Mouse (Mus musculus) erythroid progenitor cell, adult 5-6 weeks (primary cell): Measurements from ENCODE around the gene Igsf10. TPM values are rescaled to one million over a fixed set of nuclear protein-coding genes. Genes with fewer than 3 reads are reported as not detected.

Experiments used
- ATAC-seq: replicated peaks from 2 replicates; pipeline ENCODE4 v1.8.0; 2016; ENCODE audit warnings: moderate number of reproducible peaks, mild to moderate bottlenecking, moderate TSS enrichment, inconsistent platforms; ENCODE audit not compliant: poor library complexity, low FRiP score, severe bottlenecking
- total RNA-seq, 2 experiments: library from RNA; stranded (forward) in 1 of 2; stranded (reverse) in 1 of 2; fragments of 150-400 nt in 1 of 2; fragments of 186-747, 209-891 nt in 1 of 2; gene quantifications; 2 replicates each; pipeline versions ENCODE4 v1.2.3 to v1.2.4; 2015 to 2017; ENCODE audit warnings: low replicate concordance in 2 of 2

Gene Igsf10
- total RNA-seq, 2 experiments from 2014 or later: not detected

- ATAC-seq: no peak
Measured at GRCm38 (mm10) chr3:59295699-59296562, 48.3 kb downstream of the Igsf10 start.

DNA sequence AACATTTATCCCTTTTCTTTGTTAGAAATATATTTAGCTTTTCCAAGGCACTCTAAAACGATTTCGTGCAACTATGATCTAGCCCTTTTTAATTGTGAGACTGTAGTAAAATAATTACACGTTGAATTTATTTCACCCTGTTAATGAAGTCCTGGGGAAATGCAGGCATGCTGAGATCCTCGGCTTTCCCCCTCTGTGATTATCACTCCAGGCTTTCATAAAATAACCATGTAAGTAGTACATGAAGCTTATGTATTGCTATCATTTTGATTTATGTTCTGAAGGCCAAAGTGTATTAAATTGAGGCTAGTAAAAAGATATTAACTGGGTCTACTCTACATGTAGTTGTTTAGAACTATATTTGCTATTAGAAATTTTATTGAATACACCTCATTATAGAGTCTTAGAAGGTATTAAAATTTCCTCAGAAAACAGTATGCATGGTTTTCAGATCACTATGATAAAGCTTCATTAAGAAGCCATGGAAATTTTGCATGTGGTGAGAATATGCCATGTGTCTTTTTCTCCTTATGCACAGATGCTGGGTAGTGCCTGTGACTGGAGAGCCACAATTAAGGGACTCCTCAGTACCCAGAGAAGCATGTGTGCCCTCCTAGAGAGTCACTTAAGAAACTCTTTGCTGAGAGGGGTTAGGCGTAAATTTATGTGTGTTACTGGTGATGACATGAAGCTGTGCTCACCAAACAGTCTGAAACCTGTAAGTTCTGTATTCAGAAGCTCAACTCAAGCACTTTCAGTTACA, 50.6 kb downstream of the Igsf10 start:
- ATAC-seq: no peak

GRCm38 (mm10) chr3:59290551-59290950, 53.6 kb downstream of the Igsf10 start:
- no peak for ATAC-seq

- no peak for ATAC-seq
Measured at GRCm38 (mm10) chr3:59278620-59279019, 65.6 kb downstream of the Igsf10 start.

- no peak for ATAC-seq
Measured at GRCm38 (mm10) chr3:59278254-59278533, 66.0 kb downstream of the Igsf10 start.

GRCm38 (mm10) chr3:59277502-59278253, 66.5 kb downstream of the Igsf10 start:
- ATAC-seq: no peak

GRCm38 (mm10) chr3:59270811-59271210, 73.4 kb downstream of the Igsf10 start:
- no peak for ATAC-seq

Other genes starting within 250 kb of the Igsf10 start
- gene Gpr171, start 242.6 kb downstream of the Igsf10 start, total RNA-seq (2015; ENCODE audit: low replicate concordance): 4.3 and 5.9 TPM in 2 replicates
- 0.38 and 2.3 TPM in 2 replicates for gene Gpr171, start 242.6 kb downstream of the Igsf10 start, total RNA-seq (2017; ENCODE audit: low replicate concordance)
- gene P2ry14, start 190.8 kb downstream of the Igsf10 start, total RNA-seq (2015; ENCODE audit: low replicate concordance): 4.6 TPM in 1 of 2 replicates, not detected in the other
- 2.1 TPM in 1 of 2 replicates, not detected in the other for gene P2ry14, start 190.8 kb downstream of the Igsf10 start, total RNA-seq (2017; ENCODE audit: low replicate concordance)
- not detected in 2 replicates for gene Gpr87, start 149.3 kb downstream of the Igsf10 start, total RNA-seq (2015; ENCODE audit: low replicate concordance)
- not detected in 2 replicates for gene Gpr87, start 149.3 kb downstream of the Igsf10 start, total RNA-seq (2017; ENCODE audit: low replicate concordance)
- 1.3 and 4.3 TPM in 2 replicates for gene P2ry13, start 133.5 kb downstream of the Igsf10 start, total RNA-seq (2015; ENCODE audit: low replicate concordance)
- 1.4 and 2.3 TPM in 2 replicates for gene P2ry13, start 133.5 kb downstream of the Igsf10 start, total RNA-seq (2017; ENCODE audit: low replicate concordance)
- 2.1 and 5.0 TPM in 2 replicates for gene P2ry12, start 81.5 kb downstream of the Igsf10 start, total RNA-seq (2015; ENCODE audit: low replicate concordance)
- not detected in 2 replicates for gene P2ry12, start 81.5 kb downstream of the Igsf10 start, total RNA-seq (2017; ENCODE audit: low replicate concordance)